Mouse (Mus musculus): ENCODE measurements around the gene Cdk9.

DNA sequence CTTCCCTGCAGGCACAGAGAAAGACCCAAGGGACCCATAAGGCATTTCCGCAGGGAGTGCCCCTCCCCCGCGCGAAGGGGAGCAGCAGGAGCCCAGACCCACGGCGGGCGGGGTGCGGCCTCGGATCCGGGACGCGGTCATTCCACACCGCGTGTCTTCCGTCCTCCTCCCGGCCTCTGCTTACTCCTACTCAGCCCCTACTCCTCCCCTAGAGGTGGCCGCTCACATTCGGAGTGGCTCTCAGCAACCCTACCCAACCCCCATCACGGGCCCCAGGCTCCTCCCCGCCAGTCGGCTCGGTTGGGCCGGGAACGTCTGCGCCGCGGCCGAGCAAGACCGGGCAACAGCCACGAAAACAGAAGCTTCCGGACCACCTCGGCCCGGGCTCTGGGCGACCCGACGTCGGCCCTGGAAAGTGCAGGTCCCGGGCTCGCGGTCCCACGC, 746 bp downstream of the Cdk9 start:
- TF ChIP-seq CTCF (IDR thresholded peaks at IDR 0.05; ENCODE audit: low read depth, low read length) (no peak), GATA1 (IDR thresholded peaks at IDR 0.05; ENCODE audit: borderline replicate concordance, low read length) (no peak), TAL1 (conservative IDR thresholded peaks at IDR 0.05; ENCODE audit: low read depth, low read length) (no peak)

All from G1E (cell line).